ENCODE assay signal across 5 mouse cellular contexts in genomic region chr12:69363110-69363509, GRCm38 (mm10). TPM values are rescaled to one million over a fixed set of nuclear protein-coding genes. Genes with fewer than 3 reads are reported as not detected.
"Had no signal": no experiment of that assay in that cellular context is flagged by ENCODE, and none has a peak within 500 bp of the region (broad histone marks: within the 10 kb centered on the region; RNA-seq: fewer than 3 reads in every experiment).

No protein-coding gene starts in this region.

RNA-seq across cellular contexts. Expression of gene Gm9887, which starts 9.1 kb away (rescaled TPM):
- total RNA-seq: gastrocnemius, adult 18-20 months; gastrocnemius, postnatal 36 days; heart, postnatal 36 days; hindbrain, postnatal 0 days; layer of hippocampus, adult 18-20 months had no signal
